Mouse (Mus musculus): ENCODE data around the gene Abca4.
"Not testable (repeated sequence)": the region's sequence is repeated elsewhere in the genome, so short reads cannot be mapped to it uniquely, and the experiment has no call there.

Abca4 gene

DNA sequence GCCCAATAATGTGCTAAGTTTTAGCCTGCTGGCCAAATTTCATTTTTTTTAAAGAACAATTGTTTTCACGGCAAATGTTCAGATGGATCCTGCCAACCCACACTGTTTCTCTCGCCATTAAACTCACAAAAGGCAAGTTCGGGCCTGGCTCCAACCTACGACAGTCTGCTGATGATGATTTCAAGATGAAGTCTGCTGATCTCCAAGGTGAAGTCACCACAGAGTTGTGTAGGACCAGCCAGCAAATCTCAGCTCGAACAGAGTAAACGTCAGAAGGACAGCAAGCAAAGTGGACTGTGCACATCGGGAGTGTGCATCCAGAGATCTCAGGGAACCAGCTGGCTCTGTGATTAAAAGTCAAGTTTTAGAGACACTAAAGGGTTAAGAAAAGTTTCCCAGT is 166.6 kb downstream of the Abca4 start:
- DNase-seq (ENCODE audit: low spot score): no peak

GRCm38 (mm10) chr3:122211446-122212125 is 167.3 kb downstream of the Abca4 start:
- DNase-seq (ENCODE audit: low spot score): peak; percentile 16

- DNase-seq (ENCODE audit: low spot score): no peak
Observed at GRCm38 (mm10) chr3:122221240-122222036, 177.2 kb downstream of the Abca4 start.

DNA sequence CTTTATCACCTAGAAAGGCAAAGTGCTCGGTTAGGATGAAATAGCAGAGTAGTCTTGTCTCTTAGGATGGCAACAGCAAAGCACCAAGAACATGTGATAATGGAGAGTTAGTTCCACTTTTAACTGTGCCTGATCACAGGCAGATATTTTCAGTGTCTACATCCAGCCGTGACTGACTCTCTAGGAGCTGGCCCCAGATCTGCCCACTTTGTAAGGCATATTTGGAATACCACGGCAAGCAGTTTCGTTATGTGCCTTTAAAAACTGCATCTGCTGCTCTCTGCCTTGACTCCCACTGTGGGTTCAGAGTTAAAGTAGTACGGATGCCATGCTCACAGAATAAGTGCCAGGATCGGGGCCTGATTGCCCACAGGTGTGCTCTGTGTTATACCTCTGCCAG is 182.7 kb downstream of the Abca4 start:
- DNase-seq (ENCODE audit: low spot score): not testable (repeated sequence)

Data from embryo, embryonic 10 days (tissue).